Mouse (Mus musculus) left cerebral cortex, adult 18-20 months (tissue): ENCODE data around the gene Osbpl11. TPM values are rescaled to one million over a fixed set of nuclear protein-coding genes. Genes with fewer than 3 reads are reported as not detected.

Experiments used
- DNase-seq, 2 experiments: peaks; one replicate each; pipeline ENCODE4 v3.0.0; 2021 to 2022; ENCODE audit warnings: low spot score in 2 of 2, mixed read lengths in 1 of 2
- total RNA-seq, 2 experiments: library from RNA; stranded (reverse); gene quantifications; 2 replicates each; pipeline ENCODE4 v1.2.3; 2021

Osbpl11 gene
- total RNA-seq, 2 experiments from 2014 or later, result 17.5 to 18.0 TPM

- DNase-seq, result no peak
Observed at GRCm38 (mm10) chr16:33236151-33236550, 51.3 kb downstream of the Osbpl11 start.

GRCm38 (mm10) chr16:33239305-33239704 is 54.4 kb downstream of the Osbpl11 start:
- DNase-seq, result no peak

GRCm38 (mm10) chr16:33242046-33242445 is 57.2 kb downstream of the Osbpl11 start:
- no peak for DNase-seq

GRCm38 (mm10) chr16:33244136-33244691 is 59.3 kb downstream of the Osbpl11 start:
- no peak for DNase-seq

- DNase-seq, result no peak
Observed at GRCm38 (mm10) chr16:33244933-33245470, 60.1 kb downstream of the Osbpl11 start.

GRCm38 (mm10) chr16:33246526-33246925 is 61.7 kb downstream of the Osbpl11 start:
- no peak for DNase-seq

- DNase-seq, result no peak
Observed at GRCm38 (mm10) chr16:33247006-33247405, 62.1 kb downstream of the Osbpl11 start.

- DNase-seq, result no peak
Observed at GRCm38 (mm10) chr16:33250651-33251120, 65.8 kb downstream of the Osbpl11 start.

GRCm38 (mm10) chr16:33251194-33252051 is 66.6 kb downstream of the Osbpl11 start, which contains the start of gene Snx4:
Snx4 (plus strand) TSS chr16:33251442.
- DNase-seq, result peak; percentile 91 to 92

GRCm38 (mm10) chr16:33255601-33256000 is 70.7 kb downstream of the Osbpl11 start:
- no peak for DNase-seq

GRCm38 (mm10) chr16:33258530-33258929 is 73.7 kb downstream of the Osbpl11 start:
- DNase-seq, result no peak

GRCm38 (mm10) chr16:33259824-33260223 is 75.0 kb downstream of the Osbpl11 start:
- no peak for DNase-seq

- DNase-seq, result no peak
Observed at GRCm38 (mm10) chr16:33260825-33261224, 76.0 kb downstream of the Osbpl11 start.

GRCm38 (mm10) chr16:33261584-33262061 is 76.8 kb downstream of the Osbpl11 start:
- no peak for DNase-seq

GRCm38 (mm10) chr16:33262096-33262495 is 77.2 kb downstream of the Osbpl11 start:
- DNase-seq, result no peak

GRCm38 (mm10) chr16:33267616-33268253 is 82.9 kb downstream of the Osbpl11 start:
- no peak for DNase-seq

GRCm38 (mm10) chr16:33271824-33272223 is 87.0 kb downstream of the Osbpl11 start:
- no peak for DNase-seq

- DNase-seq, result no peak
Observed at GRCm38 (mm10) chr16:33283079-33283478, 98.2 kb downstream of the Osbpl11 start.

- no peak for DNase-seq
Observed at GRCm38 (mm10) chr16:33288536-33288935, 103.7 kb downstream of the Osbpl11 start.

- DNase-seq, result no peak
Observed at GRCm38 (mm10) chr16:33289981-33290380, 105.1 kb downstream of the Osbpl11 start.

- no peak for DNase-seq
Observed at GRCm38 (mm10) chr16:33292241-33292640, 107.4 kb downstream of the Osbpl11 start.
